Mouse (Mus musculus): ENCODE measurements around the gene Lck. TPM values are rescaled to one million over a fixed set of nuclear protein-coding genes. Genes with fewer than 3 reads are reported as not detected.
A peak's percentile ranks its signal among the peaks of the same experiment; 100 is the strongest.

The Lck gene
- polyA plus RNA-seq, 1 experiment: 17.8 TPM

DNA sequence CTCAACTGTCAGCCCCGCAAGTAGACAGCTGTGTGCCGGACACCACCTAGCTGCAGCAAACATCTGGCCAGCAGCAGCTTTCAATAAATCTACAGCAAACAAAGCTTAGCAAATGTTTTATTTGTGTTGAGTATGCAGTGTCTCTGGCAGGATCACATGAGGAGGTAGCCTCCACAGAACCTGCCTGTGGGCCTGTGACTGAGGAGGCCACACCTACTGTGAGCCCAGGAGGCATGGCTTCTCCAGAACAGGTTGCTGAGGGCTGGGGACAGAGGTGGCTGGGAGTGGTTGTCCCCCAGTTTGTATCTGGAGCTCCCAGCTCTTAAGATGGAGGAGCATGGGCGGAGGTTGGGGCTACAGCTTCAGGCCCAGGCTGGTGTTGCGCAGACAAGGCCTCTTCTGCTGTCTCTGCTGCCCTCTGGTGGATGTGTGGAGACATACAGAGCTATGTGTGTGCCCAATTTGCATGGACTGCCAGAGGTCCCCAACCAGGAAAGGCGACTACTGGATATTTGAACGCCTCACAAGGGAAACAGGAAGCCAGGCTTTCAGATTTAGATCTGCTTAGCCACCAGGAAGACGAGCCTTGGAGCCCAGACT, 35.1 kb upstream of the Lck start:
- TF ChIP-seq POLR2A (IDR thresholded peaks at IDR 0.05; ENCODE audit: borderline replicate concordance, control insufficient read depth, low read depth, low read length) (no peak), CTCF (IDR thresholded peaks at IDR 0.05; ENCODE audit: control insufficient read depth, insufficient read depth, low read length) (peak; percentile 98)
- Histone ChIP-seq H3K4me1 (ENCODE audit: control insufficient read depth, insufficient read depth, low read length) (no peaks in the 10 kb centered on the region), H3K27ac (ENCODE audit: control insufficient read depth, insufficient read depth, low read depth, low read length, poor library complexity) (no peak overlapping the region), H3K4me3 (replicated peaks; ENCODE audit: control insufficient read depth, low read depth, low read length) (no peak overlapping the region)
- 36% methylated on average over 7 of the region's 7 CpGs for WGBS

DNA sequence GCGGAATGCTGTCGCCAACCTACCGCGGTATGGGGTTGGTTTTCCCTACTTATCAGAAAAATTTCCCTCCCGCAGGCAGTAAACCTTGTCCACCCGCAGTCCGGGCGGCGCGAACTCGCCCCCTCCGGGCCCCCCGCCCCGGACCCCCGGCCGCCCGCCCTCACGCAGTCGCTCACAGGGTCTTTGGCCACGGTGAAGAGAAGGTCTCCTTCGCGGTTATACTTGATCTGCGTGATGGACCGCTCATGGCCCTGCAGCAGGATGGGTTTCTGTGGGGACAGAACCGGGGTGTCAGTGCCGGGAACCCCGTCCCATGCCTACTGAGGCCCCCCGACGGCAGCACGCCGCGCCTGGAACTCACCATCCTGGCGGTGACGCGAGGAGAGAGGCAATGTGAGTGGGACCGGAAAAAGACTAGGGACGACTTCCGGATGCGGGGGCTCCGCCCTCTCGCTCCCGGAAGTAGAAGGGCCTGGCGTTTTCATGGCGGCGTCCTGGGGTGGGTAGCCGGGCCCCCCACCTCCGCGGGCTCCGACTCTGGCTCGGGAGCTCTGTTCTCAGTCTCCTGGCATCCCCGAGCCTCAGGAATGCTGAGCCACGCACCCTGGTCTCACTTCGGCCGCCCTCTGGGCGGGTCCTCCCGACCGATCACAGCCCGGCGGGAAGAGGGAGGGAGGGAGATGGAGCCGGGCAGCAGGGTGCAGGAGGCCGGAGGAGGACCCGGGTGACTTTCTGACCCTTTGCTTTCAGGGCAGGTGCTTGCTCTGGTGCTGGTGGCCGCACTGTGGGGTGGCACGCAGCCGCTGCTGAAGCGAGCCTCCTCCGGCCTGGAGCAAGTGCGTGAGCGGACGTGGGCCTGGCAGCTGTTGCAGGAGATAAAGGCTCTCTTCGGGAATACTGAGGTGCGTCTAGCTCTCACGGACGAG, 27.1 kb upstream of the Lck start, which contains the start of the genes Eif3i and Tmem234:
Gene Eif3i (minus strand): TSS at position 416 of the 926 bp plus-strand sequence.
Gene Tmem234 (plus strand): TSS at position 436 of the 926 bp plus-strand sequence.
- Histone ChIP-seq H3K4me1 (ENCODE audit: control insufficient read depth, insufficient read depth, low read length) (peaks cover 4% of the 10 kb centered on the region; the same call in 1 of the 2 replicates), H3K4me3 (replicated peaks; ENCODE audit: control insufficient read depth, low read depth, low read length) (peak within 1 kb of the TSS; percentile 87), H3K27ac (ENCODE audit: control insufficient read depth, insufficient read depth, low read depth, low read length, poor library complexity) (peak within 1 kb of the TSS; percentile 43)
- WGBS: under 1% methylated on average over 74 of the region's 74 CpGs
- TF ChIP-seq CTCF (IDR thresholded peaks at IDR 0.05; ENCODE audit: control insufficient read depth, insufficient read depth, low read length) (no peak), POLR2A (IDR thresholded peaks at IDR 0.05; ENCODE audit: borderline replicate concordance, control insufficient read depth, low read depth, low read length) (peak; percentile 74; the same call in 1 of the 2 replicates)

DNA sequence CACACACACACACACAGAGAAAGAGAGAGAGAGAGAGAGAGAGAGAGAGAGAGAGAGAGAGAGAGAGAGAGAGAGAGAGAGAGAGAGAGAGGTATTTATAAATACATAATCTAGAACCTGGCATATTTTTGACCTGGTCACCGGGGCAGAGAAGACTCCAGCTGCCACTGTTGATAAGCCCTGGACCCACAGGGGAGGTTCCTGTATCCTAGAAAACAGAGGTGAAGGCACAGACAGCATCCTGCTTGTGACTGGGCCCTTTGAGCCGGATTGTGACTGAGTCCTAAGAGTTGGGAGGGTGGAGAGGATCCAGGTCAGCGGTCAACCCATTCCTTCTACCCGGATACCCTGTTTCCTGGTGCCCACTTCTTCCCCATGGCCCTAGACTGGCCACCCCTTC, 15.4 kb upstream of the Lck start:
- WGBS: 43% methylated on average over 4 of the region's 4 CpGs
- no peak for TF ChIP-seq POLR2A (IDR thresholded peaks at IDR 0.05; ENCODE audit: borderline replicate concordance, control insufficient read depth, low read depth, low read length)
- no peak for TF ChIP-seq CTCF (IDR thresholded peaks at IDR 0.05; ENCODE audit: control insufficient read depth, insufficient read depth, low read length)
- H3K27ac ChIP-seq (ENCODE audit: control insufficient read depth, insufficient read depth, low read depth, low read length, poor library complexity): peak overlapping the region; percentile 5; the same call in 1 of the 2 replicates
- H3K4me3 ChIP-seq (replicated peaks; ENCODE audit: control insufficient read depth, low read depth, low read length): no peak overlapping the region
- H3K4me1 ChIP-seq (ENCODE audit: control insufficient read depth, insufficient read depth, low read length): peaks cover 2% of the 10 kb centered on the region; the same call in 1 of the 2 replicates

DNA sequence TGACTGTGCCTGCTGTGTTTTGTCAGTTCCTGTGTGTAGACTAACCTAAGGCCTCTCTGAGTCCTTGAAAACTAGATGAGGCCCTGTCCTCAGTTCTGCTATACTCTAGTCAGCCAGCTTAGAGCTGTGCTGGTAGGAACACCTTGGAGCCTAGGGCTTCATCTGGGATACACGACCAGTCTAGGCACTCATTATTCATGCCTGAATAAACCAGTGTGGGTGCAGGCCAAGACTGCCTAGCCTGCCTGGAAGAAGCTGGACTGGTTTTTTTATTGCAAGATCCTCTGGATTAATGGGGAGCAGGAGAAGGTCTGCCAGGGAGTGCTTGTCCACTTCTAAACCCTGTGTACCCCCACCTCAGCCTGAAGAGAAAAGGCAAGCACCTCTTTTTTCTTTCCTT, 13.5 kb upstream of the Lck start:
- H3K4me1 ChIP-seq (ENCODE audit: control insufficient read depth, insufficient read depth, low read length): peaks cover 2% of the 10 kb centered on the region; the same call in 1 of the 2 replicates
- no peak overlapping the region for H3K4me3 ChIP-seq (replicated peaks; ENCODE audit: control insufficient read depth, low read depth, low read length)
- no peak overlapping the region for H3K27ac ChIP-seq (ENCODE audit: control insufficient read depth, insufficient read depth, low read depth, low read length, poor library complexity)
- whole genome bisulfite sequencing: 76% methylated on average over 1 of the region's 1 CpGs
- TF ChIP-seq POLR2A (IDR thresholded peaks at IDR 0.05; ENCODE audit: borderline replicate concordance, control insufficient read depth, low read depth, low read length) (no peak), CTCF (IDR thresholded peaks at IDR 0.05; ENCODE audit: control insufficient read depth, insufficient read depth, low read length) (no peak)

DNA sequence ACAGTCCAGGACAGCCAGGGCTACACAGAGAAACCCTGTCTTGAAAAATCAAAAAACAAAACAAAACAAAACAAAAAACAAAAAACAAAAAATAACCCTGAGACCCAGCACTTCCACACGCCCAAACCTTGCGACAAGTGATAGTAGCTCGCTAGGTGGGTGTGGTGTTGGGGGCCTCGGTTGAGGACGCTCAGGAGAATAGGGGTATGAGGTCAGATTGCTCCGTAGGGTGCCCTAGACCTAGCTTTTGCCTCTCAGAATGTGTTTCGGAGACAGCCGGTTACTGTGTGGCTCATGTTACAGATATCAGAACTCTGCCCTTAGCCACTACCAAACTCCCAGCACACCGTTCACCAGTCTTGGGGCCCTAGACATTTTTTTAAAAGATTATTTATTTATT, 12.3 kb upstream of the Lck start:
- H3K27ac ChIP-seq (ENCODE audit: control insufficient read depth, insufficient read depth, low read depth, low read length, poor library complexity): no peak overlapping the region
- TF ChIP-seq CTCF (IDR thresholded peaks at IDR 0.05; ENCODE audit: control insufficient read depth, insufficient read depth, low read length): no peak
- TF ChIP-seq POLR2A (IDR thresholded peaks at IDR 0.05; ENCODE audit: borderline replicate concordance, control insufficient read depth, low read depth, low read length): no peak
- H3K4me3 ChIP-seq (replicated peaks; ENCODE audit: control insufficient read depth, low read depth, low read length): no peak overlapping the region
- WGBS: 84% methylated on average over 9 of the region's 9 CpGs
- peaks cover 2% of the 10 kb centered on the region; the same call in 1 of the 2 replicates for H3K4me1 ChIP-seq (ENCODE audit: control insufficient read depth, insufficient read depth, low read length)

DNA sequence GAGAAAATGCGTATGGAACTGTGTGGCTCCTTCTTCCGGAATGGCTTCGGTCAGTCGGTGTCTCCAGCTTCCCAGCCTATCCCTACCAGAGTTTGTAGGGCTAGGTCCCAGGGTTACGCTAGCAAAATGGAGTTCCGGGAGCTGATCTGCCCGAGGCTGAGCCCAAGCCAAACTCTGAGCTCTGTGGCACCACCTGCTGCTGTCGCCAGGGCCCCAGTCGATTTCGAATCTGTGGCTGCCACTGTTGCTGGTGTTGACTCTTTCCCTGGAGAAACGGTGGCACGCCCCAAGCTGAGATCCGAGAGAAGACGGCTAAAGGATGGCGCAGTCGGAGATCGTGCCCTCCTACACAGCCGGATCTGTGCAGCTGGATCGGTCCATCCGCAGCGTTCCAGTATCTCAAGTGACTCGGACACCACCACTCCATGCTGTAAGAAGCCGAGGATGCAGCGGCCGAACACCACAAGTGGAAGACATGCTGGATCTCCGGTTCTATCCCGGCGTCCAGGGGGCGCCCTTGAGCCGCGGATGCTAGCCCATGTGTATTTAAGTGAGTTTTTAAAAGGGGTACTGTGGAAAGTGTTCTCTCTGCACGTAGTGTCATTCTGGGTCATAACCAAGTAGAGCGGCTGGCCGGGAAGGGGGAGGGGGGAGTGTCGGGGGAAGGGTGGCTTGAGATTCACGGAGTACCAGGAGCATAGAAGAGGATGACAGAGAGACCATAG, 11.6 kb upstream of the Lck start:
- TF ChIP-seq CTCF (IDR thresholded peaks at IDR 0.05; ENCODE audit: control insufficient read depth, insufficient read depth, low read length) (peak; percentile 76), POLR2A (IDR thresholded peaks at IDR 0.05; ENCODE audit: borderline replicate concordance, control insufficient read depth, low read depth, low read length) (peak; percentile 8; the same call in 1 of the 2 replicates)
- H3K4me1 ChIP-seq (ENCODE audit: control insufficient read depth, insufficient read depth, low read length): peaks cover 2% of the 10 kb centered on the region; the same call in 1 of the 2 replicates
- 1% methylated on average over 36 of the region's 36 CpGs for WGBS
- peak overlapping the region; percentile 87 for H3K4me3 ChIP-seq (replicated peaks; ENCODE audit: control insufficient read depth, low read depth, low read length)
- peak overlapping the region; percentile 76 for H3K27ac ChIP-seq (ENCODE audit: control insufficient read depth, insufficient read depth, low read depth, low read length, poor library complexity)

DNA sequence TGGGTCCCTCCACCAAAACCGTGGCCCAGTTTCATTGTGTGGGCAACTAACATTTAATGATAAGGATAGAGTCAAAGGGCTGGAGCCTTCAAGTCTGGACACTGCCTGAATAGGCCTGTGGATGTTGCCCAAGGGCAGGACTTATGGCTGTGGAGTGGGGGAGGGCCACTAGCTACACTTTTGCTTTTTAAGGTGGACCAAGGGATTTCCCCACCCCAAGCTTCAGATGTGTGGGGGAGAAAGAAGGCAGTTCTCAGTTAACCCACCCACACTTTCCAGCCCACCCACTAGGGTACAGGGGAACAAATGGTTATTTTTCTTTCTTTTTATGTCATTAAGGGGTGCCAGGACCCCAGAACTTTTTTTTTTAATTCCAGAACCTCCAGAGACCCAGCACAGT, 10.9 kb upstream of the Lck start:
- Histone ChIP-seq H3K27ac (ENCODE audit: control insufficient read depth, insufficient read depth, low read depth, low read length, poor library complexity) (peak overlapping the region; percentile 32), H3K4me1 (ENCODE audit: control insufficient read depth, insufficient read depth, low read length) (peaks cover 2% of the 10 kb centered on the region; the same call in 1 of the 2 replicates), H3K4me3 (replicated peaks; ENCODE audit: control insufficient read depth, low read depth, low read length) (no peak overlapping the region)
- TF ChIP-seq POLR2A (IDR thresholded peaks at IDR 0.05; ENCODE audit: borderline replicate concordance, control insufficient read depth, low read depth, low read length): no peak
- 71% methylated on average over 1 of the region's 1 CpGs for whole genome bisulfite sequencing
